Mouse (Mus musculus): ENCODE data around the gene C1qtnf4. TPM values are rescaled to one million over a fixed set of nuclear protein-coding genes. Genes with fewer than 3 reads are reported as not detected.

C1qtnf4 gene
- polyA plus RNA-seq, 1 experiment from 2014 or later: 11.3 TPM

DNA sequence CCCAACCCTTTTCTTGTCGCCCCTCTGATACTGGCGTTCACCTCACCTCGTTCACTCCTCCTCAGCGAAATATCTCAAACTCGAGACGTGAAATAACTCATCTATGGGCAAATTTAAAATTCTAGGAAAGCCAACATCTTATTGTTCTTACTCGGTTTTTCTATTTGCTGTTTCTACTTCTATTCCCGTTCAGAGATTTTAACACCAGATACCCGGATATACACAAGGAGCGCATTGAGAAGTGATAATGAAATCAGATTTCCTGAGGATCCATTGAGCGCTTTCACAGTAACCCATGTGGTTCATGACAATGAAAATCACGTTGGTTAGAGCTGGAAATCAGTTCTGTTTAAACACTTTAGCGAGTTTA, 38.0 kb upstream of the C1qtnf4 start:
- Histone ChIP-seq H3K27me3 (replicated peaks; ENCODE audit: control insufficient read depth, insufficient read depth, low read length) (no peaks in the 10 kb centered on the region), H3K27ac (ENCODE audit: low read depth) (peak overlapping the region; percentile 84), H3K9ac (ENCODE audit: low read length) (peak overlapping the region; percentile 87), H3K4me1 (replicated peaks; ENCODE audit: control insufficient read depth, insufficient read depth, low read length) (peaks cover 10% of the 10 kb centered on the region; the same call in 1 of the 2 replicates), H3K4me3 (ENCODE audit: low read depth, low read length) (peak overlapping the region; percentile 88), H3K36me3 (ENCODE audit: control insufficient read depth, insufficient read depth, low read length) (peaks cover 27% of the 10 kb centered on the region), H3K9me3 (ENCODE audit: control insufficient read depth, low read length) (no peaks in the 10 kb centered on the region), H3K4me2 (ENCODE audit: low read length) (peak overlapping the region; percentile 79)
- no peak for DNase-seq (ENCODE audit: low spot score)
- ATAC-seq (replicated peaks; ENCODE audit: low FRiP score, low TSS enrichment, low read depth): no peak
- WGBS: 1% methylated on average over 13 of the region's 13 CpGs

DNA sequence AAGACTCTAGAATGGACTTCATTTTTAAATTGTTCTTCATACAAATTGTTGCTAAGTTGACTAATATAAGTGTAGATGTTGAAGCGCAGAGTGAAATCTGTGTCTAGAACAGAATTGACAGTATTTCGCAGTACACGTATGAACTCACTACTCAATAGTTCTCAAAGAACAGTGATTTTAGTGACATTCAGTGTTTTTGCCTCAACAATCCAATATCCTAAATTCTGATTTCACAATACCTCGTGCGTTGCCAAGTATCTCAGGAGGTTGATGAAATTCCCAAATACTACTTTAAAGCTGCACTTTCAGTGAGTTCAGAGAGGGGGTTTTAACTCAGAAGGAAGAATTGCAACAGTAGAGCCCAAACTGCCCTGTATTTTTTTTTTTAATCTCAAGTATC, 37.3 kb upstream of the C1qtnf4 start:
- peak overlapping the region; percentile 87; the same call in 1 of the 2 replicates for H3K9ac ChIP-seq (ENCODE audit: low read length)

DNA sequence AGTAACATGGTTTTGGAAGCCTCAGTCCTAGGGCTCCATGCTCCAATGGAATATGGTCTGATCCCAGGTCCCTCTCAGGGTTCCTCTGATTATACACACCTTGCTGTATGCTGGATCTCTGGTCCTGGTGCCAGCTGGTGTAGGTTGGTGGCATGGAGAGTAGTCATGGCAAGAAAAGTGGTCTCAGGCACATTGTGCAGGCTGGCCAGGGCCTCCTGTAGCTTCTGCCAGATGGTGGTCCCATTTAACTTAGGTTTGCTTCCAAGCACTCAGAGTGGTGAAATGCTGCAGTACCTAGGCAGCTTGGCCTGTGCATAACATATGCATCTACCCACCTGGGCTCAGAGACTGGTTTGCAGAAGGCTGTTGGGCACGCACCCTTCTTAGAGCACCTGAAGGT, 35.3 kb upstream of the C1qtnf4 start:
- no peak overlapping the region for H3K9ac ChIP-seq (ENCODE audit: low read length)
- H3K36me3 ChIP-seq (ENCODE audit: control insufficient read depth, insufficient read depth, low read length): peaks cover 52% of the 10 kb centered on the region
- no peaks in the 10 kb centered on the region for H3K9me3 ChIP-seq (ENCODE audit: control insufficient read depth, low read length)
- DNase-seq (ENCODE audit: low spot score) (no peak), ATAC-seq (replicated peaks; ENCODE audit: low FRiP score, low TSS enrichment, low read depth) (no peak)
- peaks cover 10% of the 10 kb centered on the region; the same call in 1 of the 2 replicates for H3K4me1 ChIP-seq (replicated peaks; ENCODE audit: control insufficient read depth, insufficient read depth, low read length)
- no peaks in the 10 kb centered on the region for H3K27me3 ChIP-seq (replicated peaks; ENCODE audit: control insufficient read depth, insufficient read depth, low read length)
- WGBS: 100% methylated on average over 1 of the region's 1 CpGs
- no peak overlapping the region for H3K4me3 ChIP-seq (ENCODE audit: low read depth, low read length)
- H3K27ac ChIP-seq (ENCODE audit: low read depth): no peak overlapping the region
- no peak overlapping the region for H3K4me2 ChIP-seq (ENCODE audit: low read length)

More for the DNA sequence above, 37.3 kb upstream of the C1qtnf4 start:
- DNase-seq (ENCODE audit: low spot score): no peak
- no peaks in the 10 kb centered on the region for H3K9me3 ChIP-seq (ENCODE audit: control insufficient read depth, low read length)
- ATAC-seq (replicated peaks; ENCODE audit: low FRiP score, low TSS enrichment, low read depth): no peak
- H3K4me1 ChIP-seq (replicated peaks; ENCODE audit: control insufficient read depth, insufficient read depth, low read length): peaks cover 10% of the 10 kb centered on the region; the same call in 1 of the 2 replicates
- peak overlapping the region; percentile 88 for H3K4me3 ChIP-seq (ENCODE audit: low read depth, low read length)
- WGBS: 91% methylated on average over 5 of the region's 5 CpGs
- peaks cover 34% of the 10 kb centered on the region for H3K36me3 ChIP-seq (ENCODE audit: control insufficient read depth, insufficient read depth, low read length)
- H3K27ac ChIP-seq (ENCODE audit: low read depth): no peak overlapping the region
- no peaks in the 10 kb centered on the region for H3K27me3 ChIP-seq (replicated peaks; ENCODE audit: control insufficient read depth, insufficient read depth, low read length)
- H3K4me2 ChIP-seq (ENCODE audit: low read length): peak overlapping the region; percentile 79

DNA sequence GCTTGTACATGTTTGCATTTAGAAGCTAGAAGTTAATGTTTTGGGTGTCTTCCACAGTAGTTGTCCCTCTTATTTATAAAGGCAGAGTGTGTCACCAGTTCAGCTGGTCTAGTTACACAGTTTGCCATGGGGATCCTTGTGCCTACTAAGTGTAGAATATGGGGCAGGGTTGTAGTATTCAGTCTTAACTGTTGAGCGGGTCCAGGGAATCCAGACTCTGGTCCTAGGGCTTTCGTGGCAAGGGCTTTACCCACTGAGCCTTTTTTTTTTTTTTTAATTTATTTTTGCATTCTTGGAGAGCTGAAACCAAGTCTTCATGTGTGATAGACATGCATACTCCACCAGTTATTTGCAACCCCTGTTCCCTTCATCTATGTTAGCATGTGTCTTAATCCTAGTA, 24.2 kb upstream of the C1qtnf4 start:
- ATAC-seq (replicated peaks; ENCODE audit: low FRiP score, low TSS enrichment, low read depth) (no peak), DNase-seq (ENCODE audit: low spot score) (no peak)
- peaks cover 91% of the 10 kb centered on the region for H3K36me3 ChIP-seq (ENCODE audit: control insufficient read depth, insufficient read depth, low read length)
- H3K27ac ChIP-seq (ENCODE audit: low read depth): no peak overlapping the region
- no peak overlapping the region for H3K9ac ChIP-seq (ENCODE audit: low read length)
- no peak overlapping the region for H3K4me3 ChIP-seq (ENCODE audit: low read depth, low read length)
- H3K4me1 ChIP-seq (replicated peaks; ENCODE audit: control insufficient read depth, insufficient read depth, low read length): no peaks in the 10 kb centered on the region
- H3K27me3 ChIP-seq (replicated peaks; ENCODE audit: control insufficient read depth, insufficient read depth, low read length): no peaks in the 10 kb centered on the region
- WGBS: 100% methylated on average over 2 of the region's 2 CpGs
- H3K4me2 ChIP-seq (ENCODE audit: low read length): no peak overlapping the region
- no peaks in the 10 kb centered on the region for H3K9me3 ChIP-seq (ENCODE audit: control insufficient read depth, low read length)

DNA sequence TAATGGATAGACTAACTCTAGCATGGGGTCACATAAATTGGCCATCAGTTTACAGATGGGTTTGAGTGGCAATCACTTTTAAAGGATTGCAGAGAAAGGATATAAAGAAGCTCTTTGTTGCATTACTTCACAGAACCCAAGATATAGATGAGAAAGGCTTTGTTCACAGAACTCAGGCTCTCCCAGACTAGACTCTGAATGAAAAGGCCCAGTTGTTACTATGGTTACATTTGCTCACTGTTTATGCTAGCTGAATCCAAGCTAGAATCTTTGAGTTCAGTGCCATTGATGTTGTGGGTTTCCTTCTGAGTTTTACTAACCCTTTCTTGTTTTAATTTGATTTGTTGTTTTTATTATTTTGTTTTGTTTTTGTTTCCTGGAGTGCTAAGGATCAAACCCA, 21.5 kb upstream of the C1qtnf4 start:
- Histone ChIP-seq H3K36me3 (ENCODE audit: control insufficient read depth, insufficient read depth, low read length) (peaks cover 89% of the 10 kb centered on the region), H3K9ac (ENCODE audit: low read length) (no peak overlapping the region), H3K27ac (ENCODE audit: low read depth) (no peak overlapping the region), H3K4me3 (ENCODE audit: low read depth, low read length) (no peak overlapping the region), H3K9me3 (ENCODE audit: control insufficient read depth, low read length) (no peaks in the 10 kb centered on the region), H3K27me3 (replicated peaks; ENCODE audit: control insufficient read depth, insufficient read depth, low read length) (no peaks in the 10 kb centered on the region), H3K4me2 (ENCODE audit: low read length) (no peak overlapping the region), H3K4me1 (replicated peaks; ENCODE audit: control insufficient read depth, insufficient read depth, low read length) (no peaks in the 10 kb centered on the region)
- no peak for DNase-seq (ENCODE audit: low spot score)
- no peak for ATAC-seq (replicated peaks; ENCODE audit: low FRiP score, low TSS enrichment, low read depth)

DNA sequence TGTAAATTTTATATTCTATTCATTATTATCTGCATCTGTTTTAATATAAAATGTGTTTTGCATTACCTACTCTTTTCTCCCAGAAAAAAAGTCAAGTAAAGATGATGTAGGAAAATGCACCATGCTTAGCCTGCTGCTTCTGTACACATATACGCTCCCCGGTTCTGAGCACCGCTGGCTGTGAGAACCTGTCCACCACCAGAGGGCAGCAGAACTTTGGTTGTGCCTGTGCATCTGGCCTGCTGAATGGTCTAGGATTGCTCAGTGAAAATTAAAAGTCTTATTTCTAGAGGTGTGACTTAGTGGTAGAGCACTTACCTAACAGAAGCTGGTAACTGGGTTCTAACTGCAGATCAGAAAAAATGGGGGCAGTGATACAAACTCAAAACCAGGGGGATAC, 19.1 kb upstream of the C1qtnf4 start:
- WGBS: 25% methylated on average over 3 of the region's 3 CpGs
- peaks cover 66% of the 10 kb centered on the region for H3K36me3 ChIP-seq (ENCODE audit: control insufficient read depth, insufficient read depth, low read length)
- H3K4me3 ChIP-seq (ENCODE audit: low read depth, low read length): no peak overlapping the region
- H3K9me3 ChIP-seq (ENCODE audit: control insufficient read depth, low read length): no peaks in the 10 kb centered on the region
- H3K27me3 ChIP-seq (replicated peaks; ENCODE audit: control insufficient read depth, insufficient read depth, low read length): no peaks in the 10 kb centered on the region
- DNase-seq (ENCODE audit: low spot score) (peak; percentile 85), ATAC-seq (replicated peaks; ENCODE audit: low FRiP score, low TSS enrichment, low read depth) (peak; percentile 86)
- H3K4me2 ChIP-seq (ENCODE audit: low read length): no peak overlapping the region
- no peak overlapping the region for H3K27ac ChIP-seq (ENCODE audit: low read depth)
- no peak overlapping the region for H3K9ac ChIP-seq (ENCODE audit: low read length)
- peaks cover 18% of the 10 kb centered on the region for H3K4me1 ChIP-seq (replicated peaks; ENCODE audit: control insufficient read depth, insufficient read depth, low read length)

DNA sequence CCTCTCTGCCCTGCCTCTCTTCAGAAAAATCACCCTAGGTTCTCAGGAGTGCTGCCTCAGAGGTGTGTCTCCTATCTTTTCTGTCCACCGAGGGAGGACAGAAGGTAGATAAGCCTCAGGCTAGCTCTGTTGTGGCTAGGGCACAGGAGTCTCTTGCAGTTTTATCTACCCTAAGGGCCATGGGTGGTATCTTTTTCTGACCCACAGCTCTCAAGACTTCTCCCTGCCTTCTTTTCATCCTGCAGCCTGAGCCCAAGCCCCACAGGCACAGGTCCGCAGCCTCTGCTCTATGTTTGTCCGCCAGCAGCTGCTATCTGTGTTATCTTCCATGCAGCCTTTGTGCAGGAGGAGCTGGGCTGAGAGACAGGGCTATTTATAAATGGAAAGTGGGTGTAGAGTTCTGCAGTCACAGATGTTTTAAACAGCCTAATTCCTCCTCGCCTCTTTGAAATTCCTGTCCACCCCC, 15.5 kb upstream of the C1qtnf4 start:
- no peak overlapping the region for H3K4me2 ChIP-seq (ENCODE audit: low read length)
- ATAC-seq (replicated peaks; ENCODE audit: low FRiP score, low TSS enrichment, low read depth) (0 out of 2 replicates have a peak, but pooled peaks have one; percentile 24), DNase-seq (ENCODE audit: low spot score) (no peak)
- no peaks in the 10 kb centered on the region for H3K9me3 ChIP-seq (ENCODE audit: control insufficient read depth, low read length)
- H3K9ac ChIP-seq (ENCODE audit: low read length): 0 out of 2 replicates have a peak overlapping the region, but pooled peaks have one; percentile 11
- 9% methylated on average over 4 of the region's 4 CpGs for WGBS
- peaks cover 18% of the 10 kb centered on the region for H3K4me1 ChIP-seq (replicated peaks; ENCODE audit: control insufficient read depth, insufficient read depth, low read length)
- no peak overlapping the region for H3K27ac ChIP-seq (ENCODE audit: low read depth)
- no peak overlapping the region for H3K4me3 ChIP-seq (ENCODE audit: low read depth, low read length)
- no peaks in the 10 kb centered on the region for H3K27me3 ChIP-seq (replicated peaks; ENCODE audit: control insufficient read depth, insufficient read depth, low read length)
- peaks cover 29% of the 10 kb centered on the region for H3K36me3 ChIP-seq (ENCODE audit: control insufficient read depth, insufficient read depth, low read length)

DNA sequence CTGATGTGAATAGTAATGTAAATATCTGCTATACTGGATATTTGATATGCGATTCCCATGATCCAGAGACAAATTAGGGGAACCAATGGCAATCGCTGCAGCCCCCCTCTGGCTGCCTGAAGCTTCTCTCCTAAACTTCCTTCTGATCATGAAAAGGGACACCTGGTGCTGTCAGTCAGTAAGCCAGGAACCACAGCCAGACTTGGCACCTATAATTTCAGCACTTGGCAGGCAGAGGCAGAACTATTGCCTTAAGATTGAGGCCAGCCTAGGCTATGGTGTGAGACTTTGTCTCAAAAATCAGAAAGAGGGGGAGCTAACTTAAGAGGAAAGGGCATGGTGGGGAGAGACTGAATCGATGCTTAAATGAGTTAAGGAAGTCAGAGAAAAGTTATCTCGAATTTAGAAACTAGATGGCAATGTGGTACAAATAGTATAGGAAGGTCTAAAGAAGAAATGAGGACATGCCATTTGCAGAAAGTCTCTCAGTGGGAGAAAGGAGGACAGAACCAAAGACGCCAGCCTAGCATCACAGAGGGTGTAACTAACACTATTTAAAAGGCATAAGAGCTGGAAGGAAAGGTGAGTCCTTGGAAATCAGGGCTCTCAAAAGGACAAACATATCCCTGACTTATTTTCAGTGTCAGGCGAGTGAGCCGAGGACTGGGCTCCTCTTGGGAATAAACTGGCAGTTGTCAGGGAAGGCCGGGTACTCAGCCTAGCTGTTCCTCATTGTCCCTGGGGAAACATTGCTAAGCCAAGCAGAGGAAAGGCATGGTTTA, 14.3 kb upstream of the C1qtnf4 start:
- Histone ChIP-seq H3K9me3 (ENCODE audit: control insufficient read depth, low read length) (no peaks in the 10 kb centered on the region), H3K4me2 (ENCODE audit: low read length) (no peak overlapping the region), H3K36me3 (ENCODE audit: control insufficient read depth, insufficient read depth, low read length) (peaks cover 19% of the 10 kb centered on the region), H3K27me3 (replicated peaks; ENCODE audit: control insufficient read depth, insufficient read depth, low read length) (no peaks in the 10 kb centered on the region), H3K27ac (ENCODE audit: low read depth) (no peak overlapping the region), H3K4me3 (ENCODE audit: low read depth, low read length) (no peak overlapping the region), H3K4me1 (replicated peaks; ENCODE audit: control insufficient read depth, insufficient read depth, low read length) (peaks cover 18% of the 10 kb centered on the region), H3K9ac (ENCODE audit: low read length) (no peak overlapping the region)
- 70% methylated on average over 8 of the region's 8 CpGs for WGBS
- ATAC-seq (replicated peaks; ENCODE audit: low FRiP score, low TSS enrichment, low read depth): no peak
- DNase-seq (ENCODE audit: low spot score): no peak

DNA sequence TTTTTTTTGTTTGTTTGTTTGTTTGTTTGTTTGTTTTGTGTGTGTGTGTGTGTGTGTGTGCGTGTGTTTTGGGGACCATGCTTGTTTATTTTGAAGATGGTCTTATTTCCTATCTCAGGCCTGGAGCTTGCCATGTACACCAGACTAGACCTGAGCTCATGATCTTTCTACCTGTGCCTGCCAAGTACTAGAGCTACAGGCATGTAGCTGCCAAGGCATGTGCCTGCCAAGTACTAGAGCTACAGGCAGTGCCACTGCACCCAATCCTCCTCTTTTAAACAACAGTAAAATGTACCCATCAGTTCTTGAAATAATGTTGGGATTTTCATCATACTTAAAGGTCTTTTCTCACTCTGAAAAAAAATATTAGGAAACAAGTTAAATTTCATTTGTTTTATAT, 11.6 kb upstream of the C1qtnf4 start:
- H3K27me3 ChIP-seq (replicated peaks; ENCODE audit: control insufficient read depth, insufficient read depth, low read length): no peaks in the 10 kb centered on the region
- no peak overlapping the region for H3K4me3 ChIP-seq (ENCODE audit: low read depth, low read length)
- ATAC-seq (replicated peaks; ENCODE audit: low FRiP score, low TSS enrichment, low read depth) (no peak), DNase-seq (ENCODE audit: low spot score) (no peak)
- H3K9me3 ChIP-seq (ENCODE audit: control insufficient read depth, low read length): no peaks in the 10 kb centered on the region
- no peaks in the 10 kb centered on the region for H3K36me3 ChIP-seq (ENCODE audit: control insufficient read depth, insufficient read depth, low read length)
- H3K4me2 ChIP-seq (ENCODE audit: low read length): no peak overlapping the region
- H3K4me1 ChIP-seq (replicated peaks; ENCODE audit: control insufficient read depth, insufficient read depth, low read length): peaks cover 18% of the 10 kb centered on the region
- H3K27ac ChIP-seq (ENCODE audit: low read depth): no peak overlapping the region
- WGBS: 75% methylated on average over 1 of the region's 1 CpGs
- no peak overlapping the region for H3K9ac ChIP-seq (ENCODE audit: low read length)

Data from intestine, embryonic 14.5 days (tissue).